Mouse (Mus musculus) heart, adult 2 months (tissue): ENCODE results near the gene Agtpbp1.

ENCODE experiments used
- CTCF ChIP-seq: fragments of 200-600 bp; IDR thresholded peaks from 2 replicates; pipeline ENCODE4 v1.8.1; 2022; ENCODE audit warnings: antibody characterized with exemption, mild to moderate bottlenecking, moderate library complexity
- EP300 ChIP-seq: fragments of 200-500 bp; IDR thresholded peaks from 2 replicates; pipeline ENCODE4 v1.6.1; 2011; ENCODE audit warnings: low read depth, low read length, control low read depth; ENCODE audit not compliant: insufficient read depth
- POLR2A ChIP-seq: fragments of 200-500 bp; IDR thresholded peaks from 2 replicates; pipeline ENCODE4 v1.6.1; 2011; ENCODE audit warnings: mild to moderate bottlenecking, low read depth, low read length, control low read depth; ENCODE audit not compliant: insufficient read depth

DNA sequence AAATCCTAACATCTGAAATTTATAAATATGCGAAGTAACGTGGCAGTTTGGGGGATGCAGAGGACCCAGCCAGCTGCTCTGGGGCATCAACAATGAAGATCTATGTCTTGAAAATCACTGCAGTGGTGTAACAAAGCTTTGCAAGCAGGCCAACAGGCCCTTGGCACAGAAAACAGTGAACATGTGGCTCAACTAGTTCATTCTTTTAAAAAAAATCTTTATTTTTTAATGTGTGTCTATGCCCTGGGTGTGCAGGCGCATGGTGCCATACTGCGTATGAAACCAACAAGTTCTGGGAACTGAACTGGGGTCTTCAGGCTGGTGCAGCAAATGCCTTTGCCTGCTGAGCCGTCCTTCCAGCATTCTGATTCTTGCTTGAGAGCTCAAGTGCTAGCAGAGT, 32.7 kb downstream of the Agtpbp1 start:
- no peak for TF ChIP-seq EP300
- no peak for TF ChIP-seq POLR2A
- no peak for TF ChIP-seq CTCF
